Mouse (Mus musculus): ENCODE results near the gene Inpp4b.

Inpp4b gene

GRCm38 (mm10) chr8:81575268-81575917 lies 233.0 kb downstream of the Inpp4b start:
- in situ Hi-C loops (cut with MboI), result no loop called here

GRCm38 (mm10) chr8:81578951-81579350 lies 236.6 kb downstream of the Inpp4b start:
- in situ Hi-C loops (cut with MboI), result no loop called here

- in situ Hi-C loops (cut with MboI), result no loop called here
These were observed 239.6 kb downstream of the Inpp4b start for GRCm38 (mm10) chr8:81581817-81582437.

GRCm38 (mm10) chr8:81582906-81583305 lies 240.6 kb downstream of the Inpp4b start:
- in situ Hi-C loops (cut with MboI), result no loop called here

- in situ Hi-C loops (cut with MboI), result no loop called here
These were observed 244.4 kb downstream of the Inpp4b start for GRCm38 (mm10) chr8:81586783-81587182.

GRCm38 (mm10) chr8:81594134-81594714 lies 251.9 kb downstream of the Inpp4b start:
- in situ Hi-C loops (cut with MboI), result no loop called here

GRCm38 (mm10) chr8:81599209-81599608 lies 256.9 kb downstream of the Inpp4b start:
- in situ Hi-C loops (cut with MboI), result no loop called here

GRCm38 (mm10) chr8:81601136-81601535 lies 258.8 kb downstream of the Inpp4b start:
- in situ Hi-C loops (cut with MboI), result no loop called here

- in situ Hi-C loops (cut with MboI), result no loop called here
These were observed 265.7 kb downstream of the Inpp4b start for GRCm38 (mm10) chr8:81608082-81608481.

GRCm38 (mm10) chr8:81609064-81609463 lies 266.7 kb downstream of the Inpp4b start:
- in situ Hi-C loops (cut with MboI), result no loop called here

- in situ Hi-C loops (cut with MboI), result no loop called here
These were observed 270.3 kb downstream of the Inpp4b start for GRCm38 (mm10) chr8:81612611-81613010.

GRCm38 (mm10) chr8:81614135-81614534 lies 271.8 kb downstream of the Inpp4b start:
- in situ Hi-C loops (cut with MboI), result no loop called here

- in situ Hi-C loops (cut with MboI), result no loop called here
These were observed 272.2 kb downstream of the Inpp4b start for GRCm38 (mm10) chr8:81614605-81615004.

- in situ Hi-C loops (cut with MboI), result no loop called here
These were observed 273.2 kb downstream of the Inpp4b start for GRCm38 (mm10) chr8:81615552-81615951.

- in situ Hi-C loops (cut with MboI), result no loop called here
These were observed 276.6 kb downstream of the Inpp4b start for GRCm38 (mm10) chr8:81618918-81619317.

- in situ Hi-C loops (cut with MboI), result no loop called here
These were observed 292.7 kb downstream of the Inpp4b start for GRCm38 (mm10) chr8:81635015-81635414.

GRCm38 (mm10) chr8:81635912-81636583 lies 293.7 kb downstream of the Inpp4b start:
- in situ Hi-C loops (cut with MboI), result no loop called here

- in situ Hi-C loops (cut with MboI), result no loop called here
These were observed 296.1 kb downstream of the Inpp4b start for GRCm38 (mm10) chr8:81638478-81638877.

GRCm38 (mm10) chr8:81639820-81640219 lies 297.5 kb downstream of the Inpp4b start:
- in situ Hi-C loops (cut with MboI), result no loop called here

GRCm38 (mm10) chr8:81643030-81643429 lies 300.7 kb downstream of the Inpp4b start:
- in situ Hi-C loops (cut with MboI), result no loop called here

- in situ Hi-C loops (cut with MboI), result no loop called here
These were observed 349.8 kb downstream of the Inpp4b start for GRCm38 (mm10) chr8:81692167-81692566.

- in situ Hi-C loops (cut with MboI), result no loop called here
These were observed 352.5 kb downstream of the Inpp4b start for GRCm38 (mm10) chr8:81694893-81695292.

GRCm38 (mm10) chr8:81702038-81702437 lies 359.7 kb downstream of the Inpp4b start:
- in situ Hi-C loops (cut with MboI), result no loop called here
